Mouse (Mus musculus) bone marrow macrophage, adult 2 months (primary cell): ENCODE data around the gene Lrrc25.

Experiments used
- CTCF ChIP-seq: IDR thresholded peaks from 2 replicates; pipeline ENCODE4 v1.5.1; 2012; ENCODE audit warnings: low read depth, mild to moderate bottlenecking, low read length, moderate library complexity
- POLR2A ChIP-seq: IDR thresholded peaks from 2 replicates; pipeline ENCODE4 v1.6.1; 2012; ENCODE audit warnings: mild to moderate bottlenecking, low read depth, low read length, borderline replicate concordance

GRCm38 (mm10) chr8:70596216-70596615 lies 19.7 kb upstream of the Lrrc25 start:
- TF ChIP-seq CTCF (no peak), POLR2A (no peak)
